Mouse (Mus musculus): ENCODE results near the gene Setd5. TPM values are rescaled to one million over a fixed set of nuclear protein-coding genes. Genes with fewer than 3 reads are reported as not detected.

Gene Setd5
- total RNA-seq (2021): 10 to 100 TPM; 34.3 to 42.0 TPM

DNA sequence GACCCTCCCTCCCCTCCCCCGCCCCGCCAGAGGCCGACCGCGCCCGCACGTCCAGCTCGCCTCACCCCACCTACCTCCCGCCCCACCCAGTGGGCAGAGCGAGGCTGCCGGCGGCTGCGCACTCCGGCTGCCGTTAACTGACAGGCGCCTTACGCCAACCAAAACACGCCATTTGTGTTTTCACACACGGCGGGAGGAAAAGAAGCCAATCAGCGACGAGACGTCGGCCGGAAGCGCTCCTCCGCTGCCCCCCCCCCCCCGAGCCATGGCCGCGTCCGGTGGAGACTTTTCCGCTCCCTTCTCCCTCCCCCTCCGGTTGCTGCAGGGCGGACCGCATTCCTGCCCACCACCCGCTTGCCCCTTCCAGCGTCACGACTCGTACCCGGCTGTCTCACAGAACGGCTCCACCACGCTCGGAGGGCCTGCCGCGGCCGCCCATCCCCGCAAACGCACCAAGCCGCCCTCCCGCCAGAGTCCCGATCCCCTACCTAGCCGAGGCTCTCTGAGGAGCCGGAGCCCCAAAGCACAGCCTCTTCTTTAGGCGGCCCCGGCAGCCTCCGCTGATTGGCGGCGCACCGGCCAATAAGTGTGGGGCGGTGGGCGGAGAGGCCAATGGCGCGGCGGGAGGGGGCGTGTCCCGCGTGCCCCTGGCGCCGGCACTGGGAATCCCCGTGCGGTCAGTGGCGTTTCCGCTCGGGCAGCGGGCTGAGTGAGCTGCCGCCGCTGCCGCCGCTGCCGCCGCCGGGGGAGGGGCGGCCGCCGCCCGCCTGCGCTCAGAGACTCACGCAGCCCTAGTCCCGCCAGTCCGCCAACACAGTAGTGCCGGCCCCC lies at the start of gene Setd5:
Setd5 (plus strand) TSS at position 680 of the 831 bp plus-strand sequence.
- intact Hi-C loops (cut with DNase I): loop anchor here (1.0 to 5.0 kb wide), 3 partner anchors 31 to 230 kb away; partner anchors contain the start of genes Brpf1 and Thumpd3
- peak; percentile 99 for DNase-seq

DNA sequence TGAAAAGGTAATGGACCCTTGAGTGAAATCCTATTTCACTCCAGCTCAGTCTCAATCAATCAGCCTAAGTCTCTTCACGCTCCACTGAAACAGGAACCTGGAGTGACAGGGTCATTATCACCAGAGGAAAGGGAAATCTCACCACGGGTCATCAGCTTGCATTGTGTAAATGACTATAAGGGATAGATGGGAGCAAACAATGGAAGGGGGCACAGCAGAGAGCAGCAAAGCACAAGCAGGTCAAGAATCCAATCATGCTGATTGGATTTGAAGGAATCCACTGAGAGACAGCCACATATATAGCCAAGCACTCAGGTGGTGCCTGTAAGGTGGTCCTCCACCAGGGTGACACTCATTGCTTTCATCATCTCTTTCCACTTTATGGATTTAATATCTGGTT lies 49.7 kb upstream of the Setd5 start:
- intact Hi-C loops (cut with DNase I): no loop called here
- no peak for DNase-seq

DNA sequence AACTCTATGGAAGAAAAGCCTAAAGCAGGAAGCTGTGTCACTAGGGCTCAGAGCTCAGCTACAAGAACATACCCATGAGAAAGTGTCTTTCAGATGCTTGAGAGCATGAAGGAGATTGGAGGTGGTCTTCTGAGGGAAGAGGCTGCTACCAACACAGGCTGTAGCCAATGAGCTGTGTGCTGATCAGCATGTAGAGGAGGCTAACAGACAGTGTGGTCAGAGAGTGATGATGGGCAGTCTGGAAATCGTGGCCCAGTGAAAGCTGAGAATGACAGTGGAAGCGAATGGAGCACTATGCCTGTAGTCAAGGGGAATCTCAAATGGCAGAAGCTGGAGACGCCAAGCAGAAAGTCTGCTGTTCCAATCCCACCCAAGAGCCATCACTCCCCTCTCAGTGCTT lies 48.2 kb upstream of the Setd5 start:
- intact Hi-C loops (cut with DNase I): no loop called here
- DNase-seq: no peak

DNA sequence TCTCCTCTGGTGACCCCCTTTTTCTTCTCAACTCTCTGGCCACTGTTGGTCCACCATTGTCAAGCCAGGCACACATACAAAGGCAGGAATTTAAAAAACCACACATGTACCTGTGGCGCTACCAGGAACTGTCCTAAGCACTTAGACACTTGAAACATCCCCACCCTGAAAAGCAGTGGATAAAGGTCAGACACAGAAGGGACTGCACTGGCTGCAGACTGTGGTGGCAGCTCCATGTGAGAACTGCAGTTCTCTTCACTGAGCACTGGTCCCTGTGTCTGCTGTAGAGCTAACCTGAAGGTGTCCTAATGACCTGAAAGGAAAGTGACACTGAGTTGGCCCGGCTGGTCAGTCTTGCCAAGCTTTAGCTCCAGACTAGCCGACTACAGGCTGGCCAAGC lies 46.6 kb upstream of the Setd5 start:
- intact Hi-C loops (cut with DNase I): no loop called here
- DNase-seq: no peak

DNA sequence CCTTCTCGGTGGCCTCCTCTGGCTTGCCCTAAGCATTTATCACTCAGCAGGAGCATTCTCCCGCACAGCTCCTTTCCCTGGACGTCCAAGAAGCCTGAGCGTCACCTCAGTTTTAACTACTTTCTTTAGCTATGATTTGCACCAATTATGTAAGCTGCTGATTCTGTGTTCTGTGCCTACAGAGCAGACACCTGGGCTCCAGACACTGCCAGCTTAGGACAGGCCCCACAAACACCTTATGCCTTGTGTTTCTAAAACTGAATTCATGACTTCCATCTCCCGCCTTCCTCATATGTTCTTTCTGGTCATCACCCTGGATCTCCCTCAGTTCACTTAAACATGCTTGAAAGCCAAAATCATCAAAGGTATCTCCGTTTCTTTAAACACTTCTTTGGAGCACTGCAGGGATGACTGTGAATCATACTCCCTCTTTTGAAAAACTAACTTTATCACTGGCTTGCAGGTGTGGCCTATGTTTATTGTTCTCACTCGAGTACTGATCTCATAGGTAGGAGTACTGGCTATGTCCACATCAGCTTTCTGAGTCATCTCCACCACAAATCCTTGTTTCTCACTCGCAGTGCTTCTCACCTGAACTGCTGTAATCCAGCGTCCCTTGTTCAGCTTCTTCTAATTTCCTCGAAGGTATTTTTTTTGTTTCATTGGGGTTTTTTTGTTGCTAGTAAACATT lies 46.0 kb upstream of the Setd5 start:
- intact Hi-C loops (cut with DNase I): no loop called here
- no peak for DNase-seq

DNA sequence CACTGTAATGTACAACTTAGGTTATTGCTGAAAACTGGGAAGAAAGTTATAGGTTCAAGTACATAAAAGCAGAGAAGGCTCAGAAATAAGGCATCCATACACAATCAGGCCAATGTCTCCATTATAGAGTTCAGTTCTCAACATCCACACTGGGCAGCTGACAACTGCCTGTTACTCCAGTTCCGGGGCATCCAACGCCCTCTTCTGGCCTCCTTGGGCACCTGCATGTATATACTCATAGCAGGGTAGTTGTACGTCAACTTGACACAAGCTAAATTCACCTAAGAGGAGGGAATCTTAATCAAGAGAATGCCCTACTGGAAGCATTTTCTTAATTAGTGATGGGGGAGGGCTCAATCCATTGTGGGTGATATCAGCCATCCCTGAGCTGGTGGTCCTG lies 45.0 kb upstream of the Setd5 start:
- intact Hi-C loops (cut with DNase I): no loop called here

DNA sequence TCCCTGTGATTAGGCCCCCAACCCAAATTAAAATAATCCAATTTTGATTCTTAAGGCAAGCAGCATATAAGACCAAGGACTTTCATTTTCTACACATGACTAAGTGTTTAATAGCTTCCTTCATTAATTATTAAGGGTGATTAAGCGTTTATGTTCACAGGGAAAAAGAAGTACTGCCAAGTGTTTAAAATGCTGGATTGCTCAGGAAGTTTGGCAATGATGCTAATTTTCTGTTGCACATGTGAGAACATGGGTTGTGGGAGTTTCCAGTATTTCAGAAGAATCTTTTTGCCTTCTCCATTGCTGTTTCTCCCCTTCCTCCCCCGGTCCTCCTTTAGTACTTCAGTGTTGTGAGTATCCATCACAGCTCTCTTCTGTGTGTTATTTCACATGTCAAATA lies 44.0 kb upstream of the Setd5 start:
- DNase-seq: no peak
- intact Hi-C loops (cut with DNase I): no loop called here

More for the DNA sequence above, 45.0 kb upstream of the Setd5 start:
- no peak for DNase-seq

DNA sequence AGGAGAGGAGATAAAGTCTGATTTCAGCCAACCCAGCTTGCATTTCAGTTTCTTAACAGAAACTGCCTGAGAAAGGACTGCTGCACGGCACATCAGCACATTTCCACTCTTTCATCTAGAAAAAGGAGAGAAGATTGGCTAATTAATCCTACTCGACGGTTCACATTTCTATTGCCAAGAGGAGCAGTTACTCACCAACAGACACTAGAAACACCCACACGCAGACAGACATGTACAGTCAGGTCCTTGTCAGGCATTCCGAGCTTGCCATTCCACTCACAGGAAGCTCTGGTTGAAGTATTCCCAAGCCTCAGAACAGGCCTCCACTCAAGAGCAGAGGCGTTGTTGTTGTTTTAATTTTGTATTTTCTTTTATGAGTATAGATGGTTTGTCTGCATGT lies 42.7 kb upstream of the Setd5 start:
- intact Hi-C loops (cut with DNase I): no loop called here
- no peak for DNase-seq

DNA sequence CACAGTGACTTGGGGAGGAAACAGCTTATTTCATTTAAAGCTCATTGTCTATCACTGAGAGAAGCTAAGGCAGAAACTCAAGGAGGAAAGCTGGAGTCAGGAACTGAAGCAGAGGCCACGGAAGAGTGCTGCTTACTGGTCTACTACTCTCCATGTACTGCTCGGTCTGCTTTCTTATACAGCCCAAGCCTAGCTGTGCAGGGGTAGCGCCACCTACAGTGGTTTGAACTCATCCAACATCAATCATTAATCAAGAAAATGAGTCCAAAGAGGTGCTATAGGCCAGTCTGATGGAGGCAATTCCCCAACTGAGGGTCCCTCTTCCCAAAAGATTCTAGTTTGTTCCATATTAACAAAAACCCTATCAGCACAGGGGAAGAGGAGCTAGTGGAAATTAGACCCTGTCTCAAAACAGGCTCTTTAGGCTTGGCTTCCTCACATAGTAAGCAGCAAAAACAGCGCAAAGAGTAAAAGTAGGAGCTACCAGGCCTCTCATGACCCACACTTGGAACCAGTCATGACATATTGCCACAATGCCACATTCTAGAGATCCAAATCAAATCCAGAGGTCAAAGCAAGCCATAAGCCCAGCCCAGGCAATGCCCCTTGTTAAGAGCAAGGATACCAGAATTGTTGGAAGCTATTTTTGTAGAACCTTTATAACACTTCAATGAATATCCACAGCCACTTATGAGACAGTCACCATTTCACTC lies 40.5 kb upstream of the Setd5 start:
- DNase-seq: no peak
- intact Hi-C loops (cut with DNase I): loop anchor here (5.0 kb wide), 2 partner anchors 106 to 266 kb away; no protein-coding TSS in a partner anchor

DNA sequence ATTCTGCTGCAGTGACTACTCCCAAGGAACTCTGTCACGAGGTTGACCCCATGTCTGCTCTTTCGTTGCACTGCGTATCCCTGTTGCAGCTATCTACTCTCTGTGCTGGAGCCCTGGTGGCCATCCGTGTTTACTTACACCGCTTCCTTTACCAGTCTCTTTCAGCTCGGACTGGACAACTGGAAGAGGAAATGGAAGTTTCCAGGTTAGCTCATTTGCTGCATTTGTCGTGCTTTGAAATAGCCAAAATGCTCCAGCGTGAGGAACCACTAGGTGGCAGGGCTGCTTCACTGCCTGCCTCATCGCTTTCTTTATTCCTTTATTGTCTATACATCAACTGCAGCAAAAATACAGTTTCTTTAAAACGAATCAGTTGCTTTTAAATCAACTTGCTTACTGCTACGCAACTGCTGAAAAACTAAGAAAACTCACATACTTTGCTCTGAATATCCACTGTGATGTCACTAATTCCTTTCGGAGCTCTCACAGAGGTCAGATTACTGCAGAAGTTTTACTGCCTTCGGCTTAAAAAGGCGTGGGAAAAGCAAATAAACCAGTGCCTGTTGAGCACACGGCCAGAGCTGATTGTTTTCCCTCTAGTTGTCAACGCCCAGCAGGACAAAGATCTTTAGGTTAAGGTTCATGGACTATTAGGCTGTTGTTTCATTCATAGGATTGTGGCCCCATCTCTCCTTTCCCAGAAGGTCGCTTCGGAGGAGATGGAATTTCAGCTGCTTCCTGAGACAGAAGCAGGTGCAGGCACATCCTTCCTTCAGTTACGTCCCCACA lies 39.0 kb upstream of the Setd5 start:
- intact Hi-C loops (cut with DNase I): loop anchor here (5.0 kb wide), 2 partner anchors 104 to 264 kb away; no protein-coding TSS in a partner anchor
- DNase-seq: peak; percentile 71 to 76

DNA sequence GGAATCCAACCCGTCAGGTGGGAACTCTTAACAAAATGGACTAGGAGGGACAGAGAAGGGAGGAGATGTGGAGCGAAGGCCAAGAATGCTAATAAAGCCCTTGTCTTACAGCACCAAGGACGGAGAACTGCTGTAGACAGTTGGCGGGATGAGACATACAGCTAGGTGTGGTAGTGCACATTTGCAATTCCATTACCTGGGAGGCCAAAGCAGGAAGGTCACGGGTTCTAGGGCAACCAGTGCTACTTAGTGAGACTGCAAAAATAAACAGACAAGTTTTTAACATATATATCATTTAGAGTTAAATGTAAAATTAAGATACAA lies 38.5 kb upstream of the Setd5 start:
- intact Hi-C loops (cut with DNase I): loop anchor here (5.0 kb wide), 2 partner anchors 104 to 264 kb away; no protein-coding TSS in a partner anchor
- no peak for DNase-seq

DNA sequence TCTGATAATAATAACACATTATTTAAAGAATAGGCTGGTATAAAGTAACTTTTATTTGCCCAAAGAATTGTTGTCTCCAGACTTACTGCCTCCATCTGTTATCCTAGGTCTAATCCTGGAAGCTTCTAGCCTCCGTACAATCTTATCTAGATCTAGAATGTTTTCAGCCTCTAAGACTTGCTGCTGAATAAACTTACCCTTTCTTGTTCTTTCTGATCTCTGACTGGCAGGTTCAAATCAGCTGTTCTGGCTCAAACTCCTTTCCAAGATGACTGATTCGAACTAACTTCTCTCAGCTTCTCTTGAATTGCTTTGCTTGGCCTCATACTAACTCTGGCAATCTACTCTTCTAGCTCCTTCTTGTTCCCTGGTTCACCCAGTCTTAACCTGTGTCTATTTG lies 36.8 kb upstream of the Setd5 start:
- no peak for DNase-seq
- intact Hi-C loops (cut with DNase I): no loop called here

DNA sequence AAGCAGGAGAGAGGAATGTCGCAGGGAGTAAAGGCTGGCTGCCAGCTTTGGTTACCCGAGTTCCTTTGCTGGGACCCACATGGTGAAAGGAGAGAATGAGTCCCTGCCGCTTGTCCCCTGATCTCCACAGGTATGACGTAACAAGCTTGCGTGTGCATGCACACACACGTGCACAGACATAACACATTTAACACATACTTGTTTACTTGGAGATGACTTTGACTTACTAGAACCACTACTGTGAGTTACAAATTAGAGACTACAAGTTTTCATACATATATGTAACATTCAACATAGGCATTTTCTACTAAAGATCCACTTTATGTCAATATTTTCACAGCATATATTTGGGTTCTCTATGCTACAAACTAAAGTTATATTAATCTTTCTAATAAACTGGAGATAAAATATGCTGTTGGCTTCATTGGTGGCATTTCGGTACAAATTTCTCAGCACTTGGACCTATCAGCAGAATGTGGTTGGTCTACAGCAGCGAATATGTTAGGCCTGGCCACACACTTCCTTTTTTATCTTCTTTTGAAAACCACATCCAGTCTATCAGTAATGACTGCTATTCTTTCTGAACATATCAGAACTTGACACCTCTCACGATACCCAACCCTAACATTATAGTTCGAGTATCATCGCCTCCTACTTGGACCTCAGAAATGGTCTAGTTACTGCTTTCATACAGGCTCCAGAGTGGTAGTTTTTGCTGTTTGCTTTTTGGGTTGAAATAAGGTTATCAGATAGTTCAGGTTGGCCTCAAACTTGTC lies 35.8 kb upstream of the Setd5 start:
- intact Hi-C loops (cut with DNase I): no loop called here
- no peak for DNase-seq

DNA sequence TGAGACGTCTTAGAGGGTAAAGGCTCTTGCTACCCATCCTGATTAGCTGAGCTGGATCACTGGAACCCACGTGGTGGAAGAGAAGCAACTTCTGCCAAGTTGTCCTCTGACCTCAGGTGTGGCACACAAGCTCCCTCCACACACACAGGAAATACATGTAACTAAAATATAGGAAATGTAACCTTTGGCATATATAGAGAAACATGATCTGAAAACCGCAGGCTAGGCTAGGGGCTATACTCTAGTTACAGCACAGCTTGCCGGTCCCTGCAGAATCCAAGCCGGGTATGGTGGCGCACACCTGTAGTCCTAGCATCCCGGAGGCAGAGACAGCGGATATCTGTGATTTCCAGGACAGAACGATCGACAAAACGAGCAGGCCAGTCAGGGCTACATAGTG lies 31.6 kb upstream of the Setd5 start:
- no peak for DNase-seq
- intact Hi-C loops (cut with DNase I): loop anchor here (2.0 to 5.0 kb wide), 3 partner anchors 57 to 332 kb away; partner anchors contain the start of genes Arpc4, Mtmr14 and Tada3

DNA sequence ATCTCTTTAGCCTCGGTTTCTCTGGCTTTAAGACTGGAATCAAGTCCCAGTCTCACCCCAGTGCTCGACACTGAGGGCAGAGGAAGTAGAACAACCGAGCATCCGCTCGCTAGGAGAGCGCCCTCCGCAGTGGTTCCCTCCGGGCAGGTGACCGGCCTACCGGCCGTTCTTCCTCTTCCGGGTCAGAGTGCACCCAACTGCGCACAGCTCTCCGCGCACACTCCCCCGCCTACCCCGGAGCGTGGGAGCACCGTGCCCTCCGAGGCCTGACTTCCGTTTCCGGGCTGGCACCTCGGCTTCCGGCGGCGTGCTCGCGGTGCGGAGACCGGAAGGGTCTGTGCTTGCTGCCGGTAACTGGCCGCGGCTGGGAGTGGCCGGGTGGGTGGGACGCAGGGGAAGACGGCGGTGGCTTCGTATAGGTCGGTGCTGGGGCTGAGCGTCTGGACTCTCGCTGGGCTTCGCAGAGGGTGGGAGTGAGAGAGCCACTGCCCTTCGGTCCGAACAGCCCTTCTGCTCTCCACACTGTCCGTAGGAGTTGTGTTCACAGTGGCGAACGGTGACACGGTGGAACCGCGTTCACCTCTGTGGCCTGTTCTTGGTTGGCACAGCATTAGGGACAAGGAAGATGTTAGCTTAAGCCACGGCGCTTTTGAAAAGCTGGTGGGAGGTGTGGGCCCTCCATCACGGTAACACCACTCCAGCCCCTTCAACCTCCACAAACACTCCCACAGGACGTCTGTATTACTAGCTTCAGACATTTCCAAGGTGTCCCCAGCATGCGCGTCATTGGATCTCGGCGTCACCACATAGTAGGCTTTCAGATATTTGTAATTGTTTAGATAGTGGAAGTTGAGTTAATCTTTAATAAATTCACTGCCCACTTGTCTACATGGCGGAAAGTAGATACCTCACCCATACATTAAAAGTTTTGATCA lies 30.9 kb upstream of the Setd5 start, which contains the start of gene Thumpd3:
Thumpd3 (plus strand) TSS at position 185 of the 935 bp plus-strand sequence.
- intact Hi-C loops (cut with DNase I): loop anchor here (1.0 to 5.0 kb wide), 3 partner anchors 30 to 331 kb away; partner anchors contain the start of genes Arpc4, Mtmr14 and Tada3
- DNase-seq: peak; percentile 94 to 95

DNA sequence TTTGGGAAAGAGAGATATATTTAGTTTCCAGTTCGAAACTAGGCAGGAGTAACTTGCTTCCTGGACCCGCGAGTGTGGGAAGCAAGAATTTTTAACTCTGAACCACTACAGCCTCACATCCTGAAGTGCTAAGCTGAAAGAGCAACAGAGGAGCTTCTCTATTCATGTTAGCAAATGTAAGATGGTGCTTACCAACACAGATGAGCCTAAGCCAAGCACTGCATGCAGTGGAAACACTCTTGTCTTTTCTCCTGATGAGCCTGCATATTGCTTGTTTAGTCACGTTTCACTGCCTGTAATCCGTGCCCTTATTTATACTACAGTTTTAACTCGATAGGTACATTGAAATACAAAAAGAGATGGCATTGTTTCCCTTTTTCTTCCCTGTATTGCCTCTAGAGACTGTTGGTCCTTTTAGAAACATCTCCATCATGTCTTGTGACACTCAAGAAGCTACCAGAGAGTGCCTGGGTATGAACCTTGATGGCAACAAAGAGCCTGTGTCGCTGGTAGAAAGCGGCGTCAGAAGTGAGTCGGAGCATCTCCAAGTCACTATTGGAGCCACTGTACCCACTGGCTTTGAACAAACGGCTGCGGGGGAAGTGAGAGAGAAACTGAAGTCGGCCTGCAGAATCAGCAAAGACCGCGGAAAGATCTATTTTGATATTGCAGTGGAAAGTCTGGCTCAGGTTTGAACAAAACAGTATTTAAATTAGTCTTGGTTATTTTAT lies 30.0 kb upstream of the Setd5 start:
- intact Hi-C loops (cut with DNase I): loop anchor here (5.0 kb wide), 2 partner anchors 190 to 330 kb away; partner anchors contain the start of genes Arpc4, Mtmr14 and Tada3
- DNase-seq: no peak

DNA sequence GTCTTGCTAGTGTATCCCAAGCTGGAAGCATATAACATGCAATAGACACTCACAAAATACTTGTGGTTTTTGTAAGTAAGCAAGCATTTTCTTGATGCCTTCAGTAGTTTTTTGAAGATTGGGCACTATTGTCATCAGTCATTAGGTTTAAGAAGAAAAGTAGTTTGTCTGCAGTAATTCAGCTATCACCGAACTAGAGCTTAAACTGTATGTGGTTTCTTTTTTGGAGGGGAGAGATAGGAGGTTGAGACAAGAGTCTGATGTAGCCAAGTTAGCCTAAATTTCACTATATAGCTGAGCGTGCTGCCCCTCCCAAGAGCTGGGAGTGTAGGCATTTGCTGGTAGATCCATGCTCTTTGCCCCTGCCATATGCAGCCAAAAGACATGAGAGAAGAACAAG lies 28.8 kb upstream of the Setd5 start:
- intact Hi-C loops (cut with DNase I): loop anchor here (5.0 kb wide), 2 partner anchors 189 to 329 kb away; partner anchors contain the start of genes Arpc4, Mtmr14 and Tada3
- DNase-seq: no peak
